Comparison of ENCODE assay signal across 27 mouse cellular contexts in the genomic region with DNA sequence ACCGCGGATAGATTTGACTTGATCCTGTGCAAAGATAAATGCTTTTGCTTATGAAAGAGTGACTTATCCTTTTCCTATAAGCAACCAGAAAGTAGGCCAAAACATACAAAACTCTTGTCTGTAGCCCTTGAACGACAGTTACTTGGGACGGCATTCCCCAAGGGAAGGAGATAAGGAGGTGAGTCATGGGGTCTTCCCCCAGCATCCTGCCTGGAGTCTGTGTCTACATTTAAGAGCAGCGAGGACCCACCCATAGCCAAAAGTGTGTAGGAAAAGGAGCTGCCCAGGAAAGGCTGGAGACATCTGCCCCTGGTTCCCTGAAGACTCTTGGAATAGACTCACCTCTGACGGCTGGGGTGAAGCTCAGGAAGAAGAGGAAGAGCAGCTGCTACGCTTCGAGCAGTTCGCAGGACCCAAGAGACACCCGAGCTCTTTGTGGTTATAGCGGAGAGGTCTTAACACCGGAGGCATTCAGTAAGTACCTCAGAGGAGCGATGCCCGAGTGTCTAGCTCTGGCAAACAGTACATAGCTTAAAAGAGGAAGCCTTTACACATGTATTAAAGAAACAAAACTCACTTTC. TPM values are rescaled to one million over a fixed set of nuclear protein-coding genes. Genes with fewer than 3 reads are reported as not detected.
DNase-seq lines count a peak whose midpoint lies in the region; ATAC-seq and TF ChIP-seq lines count a peak whose summit lies in the region.
"Had no signal": no experiment of that assay in that cellular context is flagged by ENCODE, and none has a peak within 500 bp of the region (broad histone marks: within the 10 kb centered on the region; RNA-seq: fewer than 3 reads in every experiment).

No protein-coding gene starts in this region.

- no peak for TF ChIP-seq RAD21 in CH12.LX (IDR thresholded peaks at IDR 0.05; ENCODE audit: low read depth, low read length)

- H3K4me3 ChIP-seq in heart, postnatal 0 days (ENCODE audit: low read depth, low read length) = no peak overlapping the region
- no peak overlapping the region for H3K4me3 ChIP-seq in heart, embryonic 11.5 days (ENCODE audit: low read depth, low read length)
- no peak overlapping the region for H3K4me3 ChIP-seq in CH12.LX (replicated peaks in 1 of 3; ENCODE audit: low read depth in 2 of 3, low read length in 2 of 3, poor library complexity in 1 of 3)
- no peak overlapping the region for H3K4me3 ChIP-seq in midbrain, embryonic 11.5 days (ENCODE audit: low read depth, low read length)
- H3K4me3 ChIP-seq: embryonic facial prominence, embryonic 12.5 days; embryonic facial prominence, embryonic 15.5 days; heart, adult 2 months; heart, embryonic 13.5 days; hindbrain, embryonic 12.5 days; hindbrain, embryonic 15.5 days had no signal

- H3K36me3 ChIP-seq in heart, postnatal 0 days (replicated peaks; ENCODE audit: control insufficient read depth, insufficient read depth, low read length) = peaks cover 13% of the 10 kb centered on the region; the same call in 1 of the 2 replicates
- no peaks in the 10 kb centered on the region for H3K36me3 ChIP-seq in heart, embryonic 11.5 days (ENCODE audit: control insufficient read depth, insufficient read depth, low read length)
- H3K36me3 ChIP-seq in CH12.LX (replicated peaks in 1 of 2; ENCODE audit: control insufficient read depth in 1 of 2, insufficient read depth in 1 of 2, low read length in 1 of 2) = peaks cover 14 to 61% of the 10 kb centered on the region in 2 experiments
- H3K36me3 ChIP-seq in midbrain, embryonic 11.5 days (ENCODE audit: control insufficient read depth, insufficient read depth, low read length) = no peaks in the 10 kb centered on the region

- TF ChIP-seq CTCF in heart, postnatal 0 days (IDR thresholded peaks at IDR 0.05; ENCODE audit: low read depth) = no peak
- TF ChIP-seq CTCF in CH12.LX (conservative IDR thresholded peaks at IDR 0.05 in 1 of 2, IDR thresholded peaks at IDR 0.05 in 1 of 2; ENCODE audit: low read depth in 2 of 2, low read length in 2 of 2) = no peak

- H3K27ac ChIP-seq in heart, postnatal 0 days (ENCODE audit: low read depth) = 0 out of 2 replicates have a peak overlapping the region, but pooled peaks have one; percentile 23
- no peak overlapping the region for H3K27ac ChIP-seq in heart, embryonic 11.5 days (ENCODE audit: low read depth, low read length)
- no peak overlapping the region for H3K27ac ChIP-seq in CH12.LX (ENCODE audit: insufficient read depth, low read depth)
- H3K27ac ChIP-seq in midbrain, embryonic 11.5 days (ENCODE audit: low read depth, low read length) = no peak overlapping the region
- H3K27ac ChIP-seq: embryonic facial prominence, embryonic 12.5 days; embryonic facial prominence, embryonic 15.5 days; heart, adult 2 months; heart, embryonic 13.5 days; hindbrain, embryonic 12.5 days; hindbrain, embryonic 15.5 days had no signal

- no peaks in the 10 kb centered on the region for H3K27me3 ChIP-seq in heart, postnatal 0 days (ENCODE audit: control insufficient read depth, insufficient read depth, low read length)
- no peaks in the 10 kb centered on the region for H3K27me3 ChIP-seq in heart, embryonic 11.5 days (ENCODE audit: control insufficient read depth, insufficient read depth, low read length)
- H3K27me3 ChIP-seq in CH12.LX (replicated peaks) = no peaks in the 10 kb centered on the region
- H3K27me3 ChIP-seq in midbrain, embryonic 11.5 days (ENCODE audit: control insufficient read depth, insufficient read depth, low read length) = no peaks in the 10 kb centered on the region
- H3K27me3 ChIP-seq: embryonic facial prominence, embryonic 12.5 days; embryonic facial prominence, embryonic 15.5 days; heart, embryonic 13.5 days; hindbrain, embryonic 12.5 days; hindbrain, embryonic 15.5 days had no signal

- no peaks in the 10 kb centered on the region for H3K9me3 ChIP-seq in heart, postnatal 0 days (replicated peaks; ENCODE audit: control insufficient read depth, low read length)
- H3K9me3 ChIP-seq in heart, embryonic 11.5 days (replicated peaks; ENCODE audit: control insufficient read depth, low read length) = no peaks in the 10 kb centered on the region
- no peaks in the 10 kb centered on the region for H3K9me3 ChIP-seq in CH12.LX (replicated peaks; ENCODE audit: low read length)
- H3K9me3 ChIP-seq in midbrain, embryonic 11.5 days (ENCODE audit: control insufficient read depth, low read length) = no peaks in the 10 kb centered on the region
- H3K9me3 ChIP-seq: embryonic facial prominence, embryonic 12.5 days; embryonic facial prominence, embryonic 15.5 days; heart, embryonic 13.5 days; hindbrain, embryonic 12.5 days; hindbrain, embryonic 15.5 days had no signal

- H3K4me1 ChIP-seq in heart, postnatal 0 days (ENCODE audit: control insufficient read depth, insufficient read depth) = peaks cover 14% of the 10 kb centered on the region; the same call in 1 of the 2 replicates
- H3K4me1 ChIP-seq in heart, embryonic 11.5 days (ENCODE audit: control insufficient read depth, insufficient read depth, low read length) = peaks cover 11% of the 10 kb centered on the region; the same call in 1 of the 2 replicates
- peaks cover 17 to 44% of the 10 kb centered on the region in 2 experiments for H3K4me1 ChIP-seq in CH12.LX (ENCODE audit: control insufficient read depth in 1 of 2, insufficient read depth in 2 of 2)
- no peaks in the 10 kb centered on the region for H3K4me1 ChIP-seq in midbrain, embryonic 11.5 days (ENCODE audit: control insufficient read depth, insufficient read depth, low read length)
- H3K4me1 ChIP-seq: embryonic facial prominence, embryonic 12.5 days; embryonic facial prominence, embryonic 15.5 days; hindbrain, embryonic 12.5 days; hindbrain, embryonic 15.5 days had no signal

- H3K9ac ChIP-seq in heart, postnatal 0 days (replicated peaks; ENCODE audit: low read depth, low read length) = no peak overlapping the region
- no peak overlapping the region for H3K9ac ChIP-seq in heart, embryonic 11.5 days (ENCODE audit: low read depth, low read length)
- H3K9ac ChIP-seq in CH12.LX (ENCODE audit: insufficient read depth, low read depth) = no peak overlapping the region
- H3K9ac ChIP-seq in midbrain, embryonic 11.5 days (ENCODE audit: low read length) = no peak overlapping the region
- H3K9ac ChIP-seq: embryonic facial prominence, embryonic 12.5 days; embryonic facial prominence, embryonic 15.5 days; forebrain, postnatal 0 days; heart, embryonic 13.5 days; hindbrain, embryonic 12.5 days; hindbrain, embryonic 15.5 days had no signal

- in situ Hi-C loops in CH12.LX (cut with MboI; ENCODE audit: low pct_ligation_motif_present, low pct_unique_long_range_greater_than_20kb, low sequenced_read_pairs) = loop anchor here (10.0 kb wide), 1 partner anchor 123 kb away; a partner anchor contains a TSS

- no peak for TF ChIP-seq EP300 in heart, postnatal 0 days (IDR thresholded peaks at IDR 0.05; ENCODE audit: low read depth)
- no peak for TF ChIP-seq EP300 in CH12.LX (IDR thresholded peaks at IDR 0.05; ENCODE audit: low read length)

- peaks cover 6% of the 10 kb centered on the region; the same call in 1 of the 2 replicates for H3K79me2 ChIP-seq in CH12.LX (replicated peaks; ENCODE audit: control insufficient read depth, extremely low read depth, insufficient read depth, poor library complexity, severe bottlenecking)

- DNase-seq in heart, postnatal 0 days (ENCODE audit: low spot score) = peak; percentile 34
- peak; percentile 6 to 25 for DNase-seq in spleen, postnatal 36 days (ENCODE audit: low spot score in 2 of 2)
- no peak for DNase-seq in spleen, postnatal 10 days (ENCODE audit: low spot score in 2 of 2)
- DNase-seq in CH12.LX (ENCODE audit: extremely low read depth) = peak; percentile 40
- no peak for DNase-seq in midbrain, embryonic 11.5 days (ENCODE audit: low spot score, missing footprints)
- DNase-seq: adrenal gland, adult 2 months; adrenal gland, postnatal 14 days; cerebellum, adult 11 months; cerebellum, adult 9-11 months; cerebellum, postnatal 25 days; forebrain, postnatal 0 days; gastrocnemius, postnatal 25 days; heart, adult 2 months; heart, postnatal 14 days had no signal

- H3K4me2 ChIP-seq in heart, postnatal 0 days (ENCODE audit: low read depth, low read length) = no peak overlapping the region
- H3K4me2 ChIP-seq in heart, embryonic 11.5 days = no peak overlapping the region
- no peak overlapping the region for H3K4me2 ChIP-seq in CH12.LX (ENCODE audit: insufficient read depth, low read depth, poor library complexity, severe bottlenecking)
- H3K4me2 ChIP-seq in midbrain, embryonic 11.5 days = no peak overlapping the region
- H3K4me2 ChIP-seq: embryonic facial prominence, embryonic 12.5 days; embryonic facial prominence, embryonic 15.5 days; heart, embryonic 13.5 days; hindbrain, embryonic 12.5 days; hindbrain, embryonic 15.5 days had no signal

- no peak for TF ChIP-seq POLR2A in CH12.LX (IDR thresholded peaks at IDR 0.05; ENCODE audit: low read depth, low read length)

- ATAC-seq in heart, postnatal 0 days (ENCODE audit: insufficient read depth, low read depth) = peak; percentile 63; the same call in 1 of the 2 replicates
- ATAC-seq in heart, embryonic 11.5 days (replicated peaks; ENCODE audit: insufficient number of reproducible peaks, low FRiP score, low TSS enrichment) = no peak
- no peak for ATAC-seq in monocyte, adult 5-6 weeks (replicated peaks; ENCODE audit: insufficient number of reproducible peaks, low FRiP score, low TSS enrichment, poor library complexity, severe bottlenecking)
- ATAC-seq in midbrain, embryonic 11.5 days (ENCODE audit: low FRiP score) = no peak
- ATAC-seq: forebrain, embryonic 14.5 days; forebrain, postnatal 0 days; intestine, postnatal 0 days had no signal

- WGBS in heart, postnatal 0 days = 53% methylated on average over 14 of the region's 14 CpGs
- WGBS in heart, embryonic 11.5 days (ENCODE audit: insufficient replicate concordance) = 72% methylated on average over 14 of the region's 14 CpGs
- whole genome bisulfite sequencing in midbrain, embryonic 11.5 days = 93% methylated on average over 14 of the region's 14 CpGs

- dilution Hi-C loops in CH12.LX (cut with MboI; ENCODE audit: extremely low pct_ligation_motif_present, extremely low pct_unique_long_range_greater_than_20kb, low sequenced_read_pairs) = no loop called here

RNA-seq across cellular contexts. Expression of a gene that starts 12.1 kb away (rescaled TPM):
- total RNA-seq in heart, postnatal 0 days (2014; rRNA removed; ENCODE audit: low replicate concordance) = 4.7 and 9.5 TPM in 2 replicates
- polyA plus RNA-seq in heart, postnatal 0 days (2015; fragmentation: Nextera tagmentation; extraction: Ambion mirVana) = 9.2 and 9.9 TPM in 2 replicates
- polyA plus RNA-seq in heart, embryonic 11.5 days (2014; fragmentation: Nextera tagmentation; extraction: Ambion mirVana) = 16.0 and 18.2 TPM in 2 replicates
- total RNA-seq in CH12.LX (2012; rRNA removed) (15.7 and 19.4 TPM in 2 replicates), CH12.LX (2014; rRNA removed) (10.3 and 10.4 TPM in 2 replicates)
- 25.1 and 26.2 TPM in 2 replicates for polyA plus RNA-seq in CH12.LX (2012; ENCODE audit: insufficient read length, low read depth)
- total RNA-seq in monocyte, adult 5-6 weeks (2017) = 6.1 to 14.1 TPM (median 11.7 TPM) in 3 replicates
- 22.0 and 23.3 TPM in 2 replicates for polyA plus RNA-seq in midbrain, embryonic 11.5 days (2014; fragmentation: Nextera tagmentation; extraction: Ambion mirVana)

RNA-seq across cellular contexts. Expression of a gene that starts 41.5 kb away (rescaled TPM):
- 3.7 and 10.3 TPM in 2 replicates for total RNA-seq in heart, postnatal 0 days (2014; rRNA removed; ENCODE audit: low replicate concordance)
- 6.8 and 7.2 TPM in 2 replicates for polyA plus RNA-seq in heart, postnatal 0 days (2015; fragmentation: Nextera tagmentation; extraction: Ambion mirVana)
- 1.8 and 2.0 TPM in 2 replicates for polyA plus RNA-seq in heart, embryonic 11.5 days (2014; fragmentation: Nextera tagmentation; extraction: Ambion mirVana)
- total RNA-seq in CH12.LX (2012; rRNA removed) = 0.29 and 0.30 TPM in 2 replicates
- 0.19 TPM in 1 of 2 replicates, not detected in the other for total RNA-seq in CH12.LX (2014; rRNA removed)
- 0.33 and 0.44 TPM in 2 replicates for polyA plus RNA-seq in CH12.LX (2012; ENCODE audit: insufficient read length, low read depth)
- total RNA-seq in monocyte, adult 5-6 weeks (2017) = 0.49 to 1.3 TPM in 2 of 3 replicates, not detected in the other
- 0.30 and 0.42 TPM in 2 replicates for polyA plus RNA-seq in midbrain, embryonic 11.5 days (2014; fragmentation: Nextera tagmentation; extraction: Ambion mirVana)
- total RNA-seq: hematopoietic stem cell, adult 5-6 weeks had no signal

RNA-seq across cellular contexts. Expression of a gene that starts 48.8 kb away (rescaled TPM):
- 2.2 and 2.5 TPM in 2 replicates for total RNA-seq in heart, postnatal 0 days (2014; rRNA removed; ENCODE audit: low replicate concordance)
- polyA plus RNA-seq in heart, postnatal 0 days (2015; fragmentation: Nextera tagmentation; extraction: Ambion mirVana) = 0.61 and 1.0 TPM in 2 replicates
- polyA plus RNA-seq in heart, embryonic 11.5 days (2014; fragmentation: Nextera tagmentation; extraction: Ambion mirVana) = not detected in 2 replicates
- total RNA-seq in CH12.LX (2012; rRNA removed) = not detected in 2 replicates
- not detected in 2 replicates for total RNA-seq in CH12.LX (2014; rRNA removed)
- not detected in 2 replicates for polyA plus RNA-seq in CH12.LX (2012; ENCODE audit: insufficient read length, low read depth)
- not detected in 3 replicates for total RNA-seq in monocyte, adult 5-6 weeks (2017)
- 0.15 TPM in 1 of 2 replicates, not detected in the other for polyA plus RNA-seq in midbrain, embryonic 11.5 days (2014; fragmentation: Nextera tagmentation; extraction: Ambion mirVana)
- total RNA-seq: common myeloid progenitor, adult 5-6 weeks; forebrain, postnatal 0 days; gastrocnemius, postnatal 25 days; hematopoietic stem cell, adult 5-6 weeks; MEL had no signal
- polyA plus RNA-seq: embryonic facial prominence, embryonic 12.5 days; embryonic facial prominence, embryonic 15.5 days; forebrain, embryonic 11.5 days; forebrain, embryonic 14.5 days; hindbrain, embryonic 15.5 days had no signal

Comparison
In these comparisons a context has a peak if more than half of its experiments do, and no peak if none do; other contexts are left out.
1. DNase-seq: peak in heart, postnatal 0 days (single experiment), spleen, postnatal 36 days (2 of 2) and CH12.LX (single experiment); none in spleen, postnatal 10 days (0 of 2) and midbrain, embryonic 11.5 days (single experiment).